ENCODE assay signal across 7 mouse cellular contexts in genomic region chr15:73982065-73982729, GRCm38 (mm10).
DNase-seq lines count a peak whose midpoint lies in the region; ATAC-seq lines count a peak whose summit lies in the region.

No protein-coding gene starts in this region.

- peak overlapping the region; percentile 20 for H3K4me2 ChIP-seq in hindbrain, embryonic 14.5 days (replicated peaks)
- H3K4me2 ChIP-seq in midbrain, embryonic 16.5 days (ENCODE audit: low read length) = no peak overlapping the region

- H3K27me3 ChIP-seq in hindbrain, embryonic 14.5 days (ENCODE audit: control insufficient read depth, insufficient read depth, low read length) = no peaks in the 10 kb centered on the region
- H3K27me3 ChIP-seq in midbrain, embryonic 16.5 days (ENCODE audit: control insufficient read depth, insufficient read depth, low read depth, low read length) = no peaks in the 10 kb centered on the region

- no peak overlapping the region for H3K9ac ChIP-seq in hindbrain, embryonic 14.5 days
- no peak overlapping the region for H3K9ac ChIP-seq in midbrain, embryonic 16.5 days (ENCODE audit: low read depth, low read length)

- WGBS in hindbrain, embryonic 14.5 days = 27% methylated on average over 23 of the region's 23 CpGs
- 59% methylated on average over 23 of the region's 23 CpGs for WGBS in midbrain, embryonic 16.5 days

- no peaks in the 10 kb centered on the region for H3K36me3 ChIP-seq in hindbrain, embryonic 14.5 days (replicated peaks; ENCODE audit: control insufficient read depth, insufficient read depth)
- H3K36me3 ChIP-seq in midbrain, embryonic 16.5 days (ENCODE audit: control insufficient read depth, insufficient read depth, low read length) = no peaks in the 10 kb centered on the region

- H3K4me3 ChIP-seq in hindbrain, embryonic 14.5 days (replicated peaks; ENCODE audit: low read length) = no peak overlapping the region
- H3K4me3 ChIP-seq in midbrain, embryonic 16.5 days (ENCODE audit: low read depth, low read length) = no peak overlapping the region

- peak overlapping the region; percentile 38 for H3K27ac ChIP-seq in hindbrain, embryonic 14.5 days
- peak overlapping the region; percentile 70 for H3K27ac ChIP-seq in midbrain, embryonic 16.5 days (ENCODE audit: low read length)

- peak; percentile 56 for DNase-seq in adrenal gland, adult 18-20 months (ENCODE audit: low spot score in 2 of 2)
- DNase-seq in adrenal gland, postnatal 25 days = peak; percentile 83
- no peak for DNase-seq in hindbrain, embryonic 14.5 days (ENCODE audit: low spot score)
- DNase-seq in cerebellum, adult 9-10 months = no peak
- DNase-seq in kidney, postnatal 25 days = no peak

- peak; percentile 64 for ATAC-seq in hindbrain, embryonic 14.5 days (ENCODE audit: low FRiP score)
- peak; percentile 66 for ATAC-seq in midbrain, embryonic 16.5 days
- ATAC-seq in erythroblast, adult 5-6 weeks (replicated peaks; ENCODE audit: low FRiP score, poor library complexity, severe bottlenecking) = no peak

- H3K4me1 ChIP-seq in hindbrain, embryonic 14.5 days (replicated peaks; ENCODE audit: control insufficient read depth, insufficient read depth, low read length) = peaks cover 9% of the 10 kb centered on the region; the same call in 1 of the 2 replicates
- no peaks in the 10 kb centered on the region for H3K4me1 ChIP-seq in midbrain, embryonic 16.5 days (ENCODE audit: control insufficient read depth, insufficient read depth, low read length)

- H3K9me3 ChIP-seq in hindbrain, embryonic 14.5 days (ENCODE audit: control insufficient read depth, low read length) = no peaks in the 10 kb centered on the region
- no peaks in the 10 kb centered on the region for H3K9me3 ChIP-seq in midbrain, embryonic 16.5 days (replicated peaks; ENCODE audit: control insufficient read depth, low read length, poor library complexity, severe bottlenecking)

Comparison
In these comparisons a context has a peak if more than half of its experiments do, and no peak if none do; other contexts are left out.
1. DNase-seq: peak in adrenal gland, adult 18-20 months (2 of 2) and adrenal gland, postnatal 25 days (single experiment); none in hindbrain, embryonic 14.5 days (single experiment), cerebellum, adult 9-10 months (single experiment) and kidney, postnatal 25 days (0 of 2).